Mouse (Mus musculus): ENCODE results near the gene 3110009E18Rik.

3110009E18Rik gene

GRCm38 (mm10) chr1:120145527-120146216 lies 24.7 kb downstream of the 3110009E18Rik start:
- DNase-seq (ENCODE audit: low spot score): no peak

GRCm38 (mm10) chr1:120146994-120147393 lies 26.0 kb downstream of the 3110009E18Rik start:
- DNase-seq (ENCODE audit: low spot score): no peak

- DNase-seq (ENCODE audit: low spot score): no peak
These were observed 33.2 kb downstream of the 3110009E18Rik start for GRCm38 (mm10) chr1:120154232-120154631.

GRCm38 (mm10) chr1:120155325-120155724 lies 34.3 kb downstream of the 3110009E18Rik start:
- no peak for DNase-seq (ENCODE audit: low spot score)

GRCm38 (mm10) chr1:120158474-120159127 lies 37.6 kb downstream of the 3110009E18Rik start:
- no peak for DNase-seq (ENCODE audit: low spot score)

GRCm38 (mm10) chr1:120161502-120161901 lies 40.5 kb downstream of the 3110009E18Rik start:
- no peak for DNase-seq (ENCODE audit: low spot score)

GRCm38 (mm10) chr1:120162616-120163015 lies 41.6 kb downstream of the 3110009E18Rik start:
- no peak for DNase-seq (ENCODE audit: low spot score)

GRCm38 (mm10) chr1:120168016-120168415 lies 47.0 kb downstream of the 3110009E18Rik start:
- no peak for DNase-seq (ENCODE audit: low spot score)

GRCm38 (mm10) chr1:120168674-120169073 lies 47.7 kb downstream of the 3110009E18Rik start:
- no peak for DNase-seq (ENCODE audit: low spot score)

GRCm38 (mm10) chr1:120170307-120170706 lies 49.3 kb downstream of the 3110009E18Rik start:
- no peak for DNase-seq (ENCODE audit: low spot score)

GRCm38 (mm10) chr1:120171819-120172521 lies 51.0 kb downstream of the 3110009E18Rik start:
- no peak for DNase-seq (ENCODE audit: low spot score)

GRCm38 (mm10) chr1:120174991-120175390 lies 54.0 kb downstream of the 3110009E18Rik start:
- no peak for DNase-seq (ENCODE audit: low spot score)

GRCm38 (mm10) chr1:120176313-120176712 lies 55.3 kb downstream of the 3110009E18Rik start:
- no peak for DNase-seq (ENCODE audit: low spot score)

GRCm38 (mm10) chr1:120177141-120177540 lies 56.2 kb downstream of the 3110009E18Rik start:
- no peak for DNase-seq (ENCODE audit: low spot score)

- DNase-seq (ENCODE audit: low spot score): no peak
These were observed 65.2 kb downstream of the 3110009E18Rik start for GRCm38 (mm10) chr1:120186204-120186603.

- no peak for DNase-seq (ENCODE audit: low spot score)
These were observed 65.7 kb downstream of the 3110009E18Rik start for GRCm38 (mm10) chr1:120186655-120187054.

- no peak for DNase-seq (ENCODE audit: low spot score)
These were observed 66.1 kb downstream of the 3110009E18Rik start for GRCm38 (mm10) chr1:120187059-120187458.

GRCm38 (mm10) chr1:120189206-120189605 lies 68.2 kb downstream of the 3110009E18Rik start:
- DNase-seq (ENCODE audit: low spot score): no peak

- no peak for DNase-seq (ENCODE audit: low spot score)
These were observed 69.3 kb downstream of the 3110009E18Rik start for GRCm38 (mm10) chr1:120190300-120190699.

- DNase-seq (ENCODE audit: low spot score): no peak
These were observed 70.0 kb downstream of the 3110009E18Rik start for GRCm38 (mm10) chr1:120190946-120191345.

- no peak for DNase-seq (ENCODE audit: low spot score)
These were observed 71.3 kb downstream of the 3110009E18Rik start for GRCm38 (mm10) chr1:120192321-120192720.

GRCm38 (mm10) chr1:120193586-120193985 lies 72.6 kb downstream of the 3110009E18Rik start:
- DNase-seq (ENCODE audit: low spot score): no peak

- DNase-seq (ENCODE audit: low spot score): no peak
These were observed 75.0 kb downstream of the 3110009E18Rik start for GRCm38 (mm10) chr1:120195947-120196346.

All from ovary, adult 18-20 months (tissue).